Mouse (Mus musculus) testis, adult 2 months (tissue): Measurements from ENCODE around the gene Ovch2. TPM values are rescaled to one million over a fixed set of nuclear protein-coding genes. Genes with fewer than 3 reads are reported as not detected.
A peak's percentile ranks its signal among the peaks of the same experiment; 100 is the strongest.

ENCODE experiments used
- H3K27ac ChIP-seq: fragments of 200-500 bp; 2 replicates; pipeline ENCODE4 v1.5.1; 2012; ENCODE audit warnings: low read depth, low read length; ENCODE audit not compliant: control insufficient read depth, insufficient read depth
- H3K27me3 ChIP-seq: fragments of 200-500 bp; 2 replicates; pipeline ENCODE4 v1.6.1; 2012; ENCODE audit warnings: mild to moderate bottlenecking, low read length, moderate library complexity; ENCODE audit not compliant: control insufficient read depth, insufficient read depth
- H3K36me3 ChIP-seq: fragments of 200-500 bp; 2 replicates; pipeline ENCODE4 v1.6.1; 2012; ENCODE audit warnings: mild to moderate bottlenecking, low read length; ENCODE audit not compliant: control insufficient read depth, insufficient read depth
- H3K4me1 ChIP-seq: fragments of 200-500 bp; 2 replicates; pipeline ENCODE4 v1.6.1; 2012; ENCODE audit warnings: low read length; ENCODE audit not compliant: control insufficient read depth, insufficient read depth
- H3K4me3 ChIP-seq: fragments of 200-500 bp; 2 replicates; pipeline ENCODE4 v1.5.1; 2012; ENCODE audit warnings: low read depth, mild to moderate bottlenecking, low read length, moderate library complexity, mixed read lengths; ENCODE audit not compliant: control insufficient read depth
- CTCF ChIP-seq: fragments of 200-500 bp; IDR thresholded peaks from 2 replicates; pipeline ENCODE4 v1.5.1; 2012; ENCODE audit warnings: low read depth, mild to moderate bottlenecking, inconsistent platforms, low read length, moderate library complexity; ENCODE audit not compliant: control insufficient read depth, insufficient read depth, insufficient replicate concordance
- POLR2A ChIP-seq: fragments of 200-500 bp; IDR thresholded peaks from 2 replicates; pipeline ENCODE4 v1.6.1; 2012; ENCODE audit warnings: low read depth, mild to moderate bottlenecking, inconsistent platforms, low read length, moderate library complexity; ENCODE audit not compliant: control insufficient read depth
- polyA plus RNA-seq: library from polyadenylated mRNA; depleted of rRNA; stranded (reverse); fragments of >200 nt; gene quantifications from 2 replicates; pipeline ENCODE4 v1.2.3, GENCODE M21; 2012

Ovch2 gene
- polyA plus RNA-seq, 1 experiment = not detected

DNA sequence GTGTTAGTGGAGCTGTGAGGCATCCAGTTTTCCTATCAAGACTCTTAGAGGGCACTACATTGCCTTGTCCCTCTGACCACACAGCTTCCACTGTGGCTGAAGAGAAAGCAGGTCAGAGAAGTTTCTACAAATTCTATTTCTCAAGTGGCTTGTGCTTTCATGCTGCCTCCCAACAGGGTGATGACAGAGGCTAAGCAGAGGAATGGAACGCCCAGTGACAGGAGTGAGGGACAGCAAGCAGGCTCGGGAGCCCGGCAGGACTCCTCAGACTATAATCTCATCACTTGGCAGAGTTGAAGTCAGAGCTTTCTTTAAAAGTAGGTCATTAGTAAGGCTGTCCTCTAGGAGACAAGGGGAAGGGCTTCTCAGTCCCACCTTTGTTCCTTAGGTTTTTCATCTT is 45.1 kb downstream of the Ovch2 start:
- no peaks in the 10 kb centered on the region for H3K27me3 ChIP-seq
- H3K4me1 ChIP-seq = peaks cover 5% of the 10 kb centered on the region; the same call in 1 of the 2 replicates
- TF ChIP-seq POLR2A = no peak
- TF ChIP-seq CTCF = no peak
- H3K36me3 ChIP-seq = no peaks in the 10 kb centered on the region
- no peak overlapping the region for H3K27ac ChIP-seq
- H3K4me3 ChIP-seq = no peak overlapping the region

- Histone ChIP-seq H3K27me3 (no peaks in the 10 kb centered on the region), H3K36me3 (no peaks in the 10 kb centered on the region), H3K4me1 (no peaks in the 10 kb centered on the region), H3K4me3 (no peak overlapping the region), H3K27ac (no peak overlapping the region)
- TF ChIP-seq CTCF (no peak), POLR2A (no peak)
These were observed 48.9 kb downstream of the Ovch2 start for GRCm38 (mm10) chr7:107752031-107752520.

GRCm38 (mm10) chr7:107749721-107750120 is 51.3 kb downstream of the Ovch2 start:
- Histone ChIP-seq H3K4me1 (no peaks in the 10 kb centered on the region), H3K4me3 (no peak overlapping the region), H3K36me3 (no peaks in the 10 kb centered on the region), H3K27me3 (no peaks in the 10 kb centered on the region), H3K27ac (no peak overlapping the region)
- TF ChIP-seq CTCF (no peak), POLR2A (no peak)

DNA sequence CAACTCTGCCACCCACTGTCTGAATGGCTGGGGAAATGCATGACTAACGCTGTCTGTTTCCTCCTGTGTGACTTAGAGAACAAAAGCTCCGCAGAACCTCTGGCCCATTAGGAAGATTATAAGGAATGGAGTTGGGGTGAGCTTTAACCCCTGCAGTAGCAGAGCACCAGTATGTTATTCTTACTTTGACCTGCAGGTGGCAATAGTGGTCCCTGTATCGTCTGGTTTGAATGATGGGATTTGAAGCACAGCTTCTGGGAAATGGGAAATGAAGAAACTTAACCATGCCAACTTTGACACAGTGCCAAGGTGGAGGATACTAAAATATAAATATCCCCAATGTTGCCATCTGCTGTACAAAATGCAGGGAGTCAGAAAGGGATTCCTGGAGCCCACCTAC is 51.7 kb downstream of the Ovch2 start:
- no peak overlapping the region for H3K4me3 ChIP-seq
- no peak for TF ChIP-seq CTCF
- TF ChIP-seq POLR2A = no peak
- no peaks in the 10 kb centered on the region for H3K27me3 ChIP-seq
- no peaks in the 10 kb centered on the region for H3K36me3 ChIP-seq
- no peak overlapping the region for H3K27ac ChIP-seq
- no peaks in the 10 kb centered on the region for H3K4me1 ChIP-seq

GRCm38 (mm10) chr7:107747954-107748353 is 53.1 kb downstream of the Ovch2 start:
- no peaks in the 10 kb centered on the region for H3K27me3 ChIP-seq
- no peak overlapping the region for H3K4me3 ChIP-seq
- TF ChIP-seq CTCF (peak; percentile 19; the same call in 1 of the 2 replicates), POLR2A (no peak)
- no peak overlapping the region for H3K27ac ChIP-seq
- no peaks in the 10 kb centered on the region for H3K4me1 ChIP-seq
- H3K36me3 ChIP-seq = no peaks in the 10 kb centered on the region

GRCm38 (mm10) chr7:107747476-107747875 is 53.5 kb downstream of the Ovch2 start:
- H3K27me3 ChIP-seq = no peaks in the 10 kb centered on the region
- no peaks in the 10 kb centered on the region for H3K36me3 ChIP-seq
- TF ChIP-seq POLR2A (no peak), CTCF (no peak)
- H3K27ac ChIP-seq = no peak overlapping the region
- no peaks in the 10 kb centered on the region for H3K4me1 ChIP-seq
- no peak overlapping the region for H3K4me3 ChIP-seq

DNA sequence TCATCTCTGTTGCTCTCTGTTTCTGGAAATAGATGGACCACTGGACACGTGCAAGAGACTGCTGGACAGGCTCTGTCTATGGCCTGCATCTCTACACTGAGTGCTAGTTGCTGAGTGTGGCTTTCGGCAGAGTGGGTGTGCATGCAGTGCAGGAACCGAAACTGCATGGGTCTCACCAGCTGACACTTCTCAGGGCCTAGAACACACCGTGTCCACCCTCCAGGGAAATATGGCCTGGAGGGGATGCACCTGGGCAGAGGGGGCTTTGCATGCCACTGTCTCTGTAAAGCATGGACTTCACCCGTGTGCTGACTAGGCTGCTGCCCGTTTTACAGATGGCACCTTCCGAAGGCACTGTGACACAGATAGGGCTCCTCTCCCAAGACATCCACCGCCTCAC is 55.0 kb downstream of the Ovch2 start:
- Histone ChIP-seq H3K4me1 (no peaks in the 10 kb centered on the region), H3K36me3 (no peaks in the 10 kb centered on the region)
- no peak for TF ChIP-seq POLR2A
- TF ChIP-seq CTCF = no peak

DNA sequence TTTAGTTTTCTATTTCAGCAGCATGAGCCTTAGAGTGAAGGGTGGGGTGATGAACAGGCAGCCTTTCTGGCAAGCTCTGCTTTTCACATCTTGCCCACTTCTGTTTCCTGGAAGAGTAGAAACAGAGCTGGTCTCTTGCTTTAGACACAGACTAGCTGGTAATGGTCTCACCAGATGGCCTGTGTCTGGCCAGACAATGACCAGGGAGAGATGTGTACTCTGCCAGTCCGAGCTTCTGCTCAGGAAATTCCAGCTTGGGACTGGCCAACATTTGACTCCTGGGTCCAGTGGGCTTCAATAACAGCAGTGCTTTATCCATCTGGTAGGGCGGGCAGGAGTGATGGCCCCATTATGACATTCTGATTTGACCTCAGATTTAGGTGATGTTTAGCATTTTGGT is 55.9 kb downstream of the Ovch2 start:
- TF ChIP-seq POLR2A = no peak
- no peak for TF ChIP-seq CTCF
- no peaks in the 10 kb centered on the region for H3K27me3 ChIP-seq
- H3K4me1 ChIP-seq = no peaks in the 10 kb centered on the region
- H3K36me3 ChIP-seq = no peaks in the 10 kb centered on the region
- H3K4me3 ChIP-seq = no peak overlapping the region
- H3K27ac ChIP-seq = no peak overlapping the region

More for the DNA sequence above, 55.0 kb downstream of the Ovch2 start:
- Histone ChIP-seq H3K4me3 (no peak overlapping the region), H3K27me3 (no peaks in the 10 kb centered on the region), H3K27ac (no peak overlapping the region)
